Mouse (Mus musculus): ENCODE results near the gene Cenpa.

- TF ChIP-seq MAX (IDR thresholded peaks at IDR 0.05) (no peak), CTCF (IDR thresholded peaks at IDR 0.05; ENCODE audit: control insufficient read depth, insufficient read depth, insufficient read length) (no peak), USF1 (IDR thresholded peaks at IDR 0.05; ENCODE audit: low read depth) (no peak), MYOG (IDR thresholded peaks at IDR 0.05; ENCODE audit: control insufficient read depth, extremely low read depth, insufficient read length) (no peak), MYOD1 (IDR thresholded peaks at IDR 0.05; ENCODE audit: control insufficient read depth, insufficient read length, low read depth) (no peak)
Measured at GRCm38 (mm10) chr5:30701866-30702265, 35.3 kb downstream of the Cenpa start.
